Mouse (Mus musculus): ENCODE results near the gene Ggact. TPM values are rescaled to one million over a fixed set of nuclear protein-coding genes. Genes with fewer than 3 reads are reported as not detected.

Ggact gene
- 17.7 and 18.6 TPM in 2 replicates for polyA plus RNA-seq (2015; fragmentation: Nextera tagmentation; extraction: Ambion mirVana)

DNA sequence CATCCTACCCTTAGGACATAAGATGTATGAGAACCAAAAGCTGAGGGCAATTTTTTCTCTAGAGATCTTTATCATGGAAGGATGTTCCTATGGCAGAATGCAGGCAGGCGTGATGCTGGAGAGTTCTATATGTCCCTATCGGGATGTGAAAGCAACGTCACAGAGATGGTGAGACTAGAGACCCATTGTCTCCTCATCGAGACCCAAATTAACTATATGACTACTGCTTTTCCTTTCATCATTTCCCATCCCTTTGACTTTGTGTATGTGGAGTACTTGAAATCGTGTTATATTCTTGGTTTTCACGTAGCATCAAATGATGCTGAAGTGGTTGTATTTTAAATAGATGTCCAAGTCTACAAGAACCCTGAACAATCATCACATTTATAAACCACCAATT lies at the start of gene Ggact:
Ggact (minus strand) TSS at position 101 of the 400 bp plus-strand sequence.
- Histone ChIP-seq H3K36me3 (ENCODE audit: control insufficient read depth, insufficient read depth) (no peaks in the 10 kb centered on the region), H3K9ac (ENCODE audit: low read depth, low read length) (peak within 1 kb of the TSS; percentile 71), H3K27ac (ENCODE audit: low read length) (peak within 1 kb of the TSS; percentile 79; the same call in 1 of the 2 replicates), H3K9me3 (replicated peaks; ENCODE audit: control insufficient read depth, low read length) (no peaks in the 10 kb centered on the region), H3K27me3 (ENCODE audit: control insufficient read depth, insufficient read depth, low read depth, low read length) (no peaks in the 10 kb centered on the region), H3K4me1 (ENCODE audit: control insufficient read depth, low read depth, low read length) (no peaks in the 10 kb centered on the region; the same call in 1 of the 2 replicates), H3K4me2 (ENCODE audit: low read depth, low read length) (peak within 1 kb of the TSS; percentile 68), H3K4me3 (ENCODE audit: low read depth, low read length) (peak within 1 kb of the TSS; percentile 75)
- ATAC-seq (ENCODE audit: low read depth): no peak
- WGBS (ENCODE audit: insufficient replicate concordance): 74% methylated on average over 6 of the region's 6 CpGs

DNA sequence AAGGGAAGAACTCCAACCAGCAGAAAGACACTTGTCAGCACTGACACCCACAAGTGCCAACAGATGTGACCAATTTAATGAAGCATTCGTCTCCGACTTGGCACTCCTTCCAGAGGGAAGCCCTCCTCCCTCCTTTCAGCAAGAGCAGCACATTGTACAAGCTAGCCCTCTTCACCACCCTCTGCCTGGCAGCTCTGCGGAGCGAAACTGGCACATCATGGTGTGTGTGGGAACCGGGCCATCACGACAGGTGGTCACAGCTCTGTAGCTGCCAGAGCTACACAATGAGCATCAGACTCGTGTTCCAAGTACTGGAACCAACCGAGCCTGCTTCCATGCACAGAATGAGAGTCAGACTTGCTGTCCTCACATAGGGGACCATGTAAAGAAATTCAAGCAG lies 44.4 kb upstream of the Ggact start:
- H3K27ac ChIP-seq (ENCODE audit: low read length): no peak overlapping the region
- WGBS (ENCODE audit: insufficient replicate concordance): 81% methylated on average over 8 of the region's 8 CpGs
- no peak for ATAC-seq (ENCODE audit: low read depth)
- no peak overlapping the region for H3K9ac ChIP-seq (ENCODE audit: low read depth, low read length)
- H3K4me1 ChIP-seq (ENCODE audit: control insufficient read depth, low read depth, low read length): no peaks in the 10 kb centered on the region
- H3K4me2 ChIP-seq (ENCODE audit: low read depth, low read length): no peak overlapping the region
- H3K36me3 ChIP-seq (ENCODE audit: control insufficient read depth, insufficient read depth): no peaks in the 10 kb centered on the region
- no peaks in the 10 kb centered on the region for H3K27me3 ChIP-seq (ENCODE audit: control insufficient read depth, insufficient read depth, low read depth, low read length)
- no peaks in the 10 kb centered on the region for H3K9me3 ChIP-seq (replicated peaks; ENCODE audit: control insufficient read depth, low read length)
- no peak overlapping the region for H3K4me3 ChIP-seq (ENCODE audit: low read depth, low read length)

DNA sequence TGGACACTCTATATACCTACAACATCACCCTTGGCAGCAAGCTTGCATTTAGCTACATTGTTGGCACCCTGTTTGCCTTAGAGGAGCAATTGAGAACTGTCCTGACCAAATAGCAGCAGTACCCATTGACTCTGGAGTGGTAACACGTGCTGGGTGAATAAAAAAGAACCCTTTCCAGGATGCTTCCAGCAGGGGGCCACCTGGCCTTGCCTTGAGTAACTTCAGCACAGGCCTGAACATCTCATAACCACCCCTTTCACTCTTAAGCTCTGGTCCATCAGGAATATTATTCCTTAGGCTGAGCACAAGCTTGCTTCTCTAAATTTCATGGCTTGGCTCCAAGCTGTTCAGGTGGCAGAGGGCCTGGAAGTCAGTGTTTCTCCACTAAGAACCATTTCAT lies 39.8 kb upstream of the Ggact start:
- no peaks in the 10 kb centered on the region for H3K4me1 ChIP-seq (ENCODE audit: control insufficient read depth, low read depth, low read length)
- no peaks in the 10 kb centered on the region for H3K27me3 ChIP-seq (ENCODE audit: control insufficient read depth, insufficient read depth, low read depth, low read length)
- H3K9me3 ChIP-seq (replicated peaks; ENCODE audit: control insufficient read depth, low read length): no peaks in the 10 kb centered on the region
- 10% methylated on average over 1 of the region's 1 CpGs for WGBS (ENCODE audit: insufficient replicate concordance)
- ATAC-seq (ENCODE audit: low read depth): no peak
- H3K4me2 ChIP-seq (ENCODE audit: low read depth, low read length): no peak overlapping the region
- H3K36me3 ChIP-seq (ENCODE audit: control insufficient read depth, insufficient read depth): no peaks in the 10 kb centered on the region
- no peak overlapping the region for H3K9ac ChIP-seq (ENCODE audit: low read depth, low read length)
- no peak overlapping the region for H3K4me3 ChIP-seq (ENCODE audit: low read depth, low read length)
- H3K27ac ChIP-seq (ENCODE audit: low read length): no peak overlapping the region

DNA sequence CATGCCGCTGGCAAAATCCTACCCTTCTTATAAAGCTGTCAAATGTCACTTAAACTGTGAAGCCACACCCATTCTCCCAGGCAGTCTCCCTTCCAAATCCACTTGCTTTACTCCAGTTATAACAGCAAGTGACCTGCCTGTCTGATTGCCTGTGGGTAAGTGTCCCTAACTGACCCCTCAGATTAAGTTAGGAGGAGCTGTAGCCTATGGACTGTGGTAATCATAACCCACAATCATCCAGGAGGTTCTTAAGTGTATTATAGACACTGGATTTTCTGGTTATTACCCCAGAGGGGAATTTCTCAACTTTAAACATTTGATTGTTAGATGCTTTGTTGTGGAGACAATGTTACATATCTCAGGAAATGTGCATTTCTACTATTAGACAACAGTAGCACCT lies 39.0 kb upstream of the Ggact start:
- Histone ChIP-seq H3K4me2 (ENCODE audit: low read depth, low read length) (no peak overlapping the region), H3K36me3 (ENCODE audit: control insufficient read depth, insufficient read depth) (no peaks in the 10 kb centered on the region), H3K4me1 (ENCODE audit: control insufficient read depth, low read depth, low read length) (no peaks in the 10 kb centered on the region), H3K4me3 (ENCODE audit: low read depth, low read length) (no peak overlapping the region), H3K27ac (ENCODE audit: low read length) (no peak overlapping the region), H3K9me3 (replicated peaks; ENCODE audit: control insufficient read depth, low read length) (no peaks in the 10 kb centered on the region), H3K27me3 (ENCODE audit: control insufficient read depth, insufficient read depth, low read depth, low read length) (no peaks in the 10 kb centered on the region), H3K9ac (ENCODE audit: low read depth, low read length) (no peak overlapping the region)
- no peak for ATAC-seq (ENCODE audit: low read depth)
- 74% methylated on average over 1 of the region's 1 CpGs for WGBS (ENCODE audit: insufficient replicate concordance)

DNA sequence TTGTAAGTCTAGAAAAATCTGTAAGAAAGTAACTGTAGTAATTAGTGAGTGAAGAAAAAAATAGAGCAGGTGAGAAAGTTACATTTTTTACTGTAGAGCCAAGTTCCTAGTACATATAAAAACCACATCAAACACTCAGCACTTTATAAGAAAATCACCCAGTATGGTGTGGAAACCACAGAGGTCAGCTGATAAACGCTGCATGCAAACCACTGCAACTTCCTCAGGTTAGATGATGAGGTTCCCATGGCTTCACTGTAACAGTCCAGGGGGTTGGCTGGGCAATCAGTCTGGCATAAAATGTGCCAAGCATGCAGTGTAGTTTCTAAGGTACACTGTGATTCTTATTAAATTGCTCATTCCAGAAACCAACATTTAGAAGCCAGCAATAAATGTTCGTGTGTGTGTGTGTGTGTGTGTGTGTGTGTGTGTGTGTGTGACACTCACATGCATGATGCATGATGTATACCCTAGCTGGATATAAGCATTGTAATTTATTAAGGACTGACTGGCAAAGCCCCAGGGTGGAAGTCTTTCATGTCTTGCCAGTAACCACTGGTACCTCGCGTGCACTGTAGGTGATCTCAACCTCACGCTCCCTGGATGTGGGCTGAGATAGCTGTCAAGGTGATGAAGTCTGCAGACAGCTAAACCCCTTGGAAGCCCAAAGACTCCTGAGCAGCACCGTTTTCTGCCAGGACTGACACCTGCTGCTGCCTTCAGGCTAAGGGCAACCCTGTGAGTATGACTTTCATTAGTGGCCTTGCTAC lies 38.3 kb upstream of the Ggact start:
- Histone ChIP-seq H3K36me3 (ENCODE audit: control insufficient read depth, insufficient read depth) (no peaks in the 10 kb centered on the region), H3K4me3 (ENCODE audit: low read depth, low read length) (no peak overlapping the region), H3K9ac (ENCODE audit: low read depth, low read length) (no peak overlapping the region), H3K4me1 (ENCODE audit: control insufficient read depth, low read depth, low read length) (no peaks in the 10 kb centered on the region), H3K27me3 (ENCODE audit: control insufficient read depth, insufficient read depth, low read depth, low read length) (no peaks in the 10 kb centered on the region), H3K27ac (ENCODE audit: low read length) (no peak overlapping the region), H3K4me2 (ENCODE audit: low read depth, low read length) (no peak overlapping the region), H3K9me3 (replicated peaks; ENCODE audit: control insufficient read depth, low read length) (no peaks in the 10 kb centered on the region)
- ATAC-seq (ENCODE audit: low read depth): no peak
- WGBS (ENCODE audit: insufficient replicate concordance): 59% methylated on average over 6 of the region's 6 CpGs

- Histone ChIP-seq H3K4me1 (ENCODE audit: control insufficient read depth, low read depth, low read length) (no peaks in the 10 kb centered on the region), H3K4me3 (ENCODE audit: low read depth, low read length) (no peak overlapping the region), H3K36me3 (ENCODE audit: control insufficient read depth, insufficient read depth) (no peaks in the 10 kb centered on the region), H3K27ac (ENCODE audit: low read length) (no peak overlapping the region), H3K4me2 (ENCODE audit: low read depth, low read length) (no peak overlapping the region), H3K27me3 (ENCODE audit: control insufficient read depth, insufficient read depth, low read depth, low read length) (no peaks in the 10 kb centered on the region), H3K9ac (ENCODE audit: low read depth, low read length) (no peak overlapping the region), H3K9me3 (replicated peaks; ENCODE audit: control insufficient read depth, low read length) (no peaks in the 10 kb centered on the region)
- no peak for ATAC-seq (ENCODE audit: low read depth)
- WGBS (ENCODE audit: insufficient replicate concordance): 53% methylated on average over 1 of the region's 1 CpGs
These were observed 37.4 kb upstream of the Ggact start for GRCm38 (mm10) chr14:122950915-122951314.

- Histone ChIP-seq H3K9ac (ENCODE audit: low read depth, low read length) (no peak overlapping the region), H3K27ac (ENCODE audit: low read length) (no peak overlapping the region), H3K36me3 (ENCODE audit: control insufficient read depth, insufficient read depth) (no peaks in the 10 kb centered on the region), H3K4me1 (ENCODE audit: control insufficient read depth, low read depth, low read length) (no peaks in the 10 kb centered on the region), H3K4me3 (ENCODE audit: low read depth, low read length) (no peak overlapping the region), H3K27me3 (ENCODE audit: control insufficient read depth, insufficient read depth, low read depth, low read length) (no peaks in the 10 kb centered on the region), H3K4me2 (ENCODE audit: low read depth, low read length) (no peak overlapping the region), H3K9me3 (replicated peaks; ENCODE audit: control insufficient read depth, low read length) (no peaks in the 10 kb centered on the region)
- ATAC-seq (ENCODE audit: low read depth): no peak
- 82% methylated on average over 3 of the region's 3 CpGs for WGBS (ENCODE audit: insufficient replicate concordance)
These were observed 29.9 kb upstream of the Ggact start for GRCm38 (mm10) chr14:122943475-122943853.

DNA sequence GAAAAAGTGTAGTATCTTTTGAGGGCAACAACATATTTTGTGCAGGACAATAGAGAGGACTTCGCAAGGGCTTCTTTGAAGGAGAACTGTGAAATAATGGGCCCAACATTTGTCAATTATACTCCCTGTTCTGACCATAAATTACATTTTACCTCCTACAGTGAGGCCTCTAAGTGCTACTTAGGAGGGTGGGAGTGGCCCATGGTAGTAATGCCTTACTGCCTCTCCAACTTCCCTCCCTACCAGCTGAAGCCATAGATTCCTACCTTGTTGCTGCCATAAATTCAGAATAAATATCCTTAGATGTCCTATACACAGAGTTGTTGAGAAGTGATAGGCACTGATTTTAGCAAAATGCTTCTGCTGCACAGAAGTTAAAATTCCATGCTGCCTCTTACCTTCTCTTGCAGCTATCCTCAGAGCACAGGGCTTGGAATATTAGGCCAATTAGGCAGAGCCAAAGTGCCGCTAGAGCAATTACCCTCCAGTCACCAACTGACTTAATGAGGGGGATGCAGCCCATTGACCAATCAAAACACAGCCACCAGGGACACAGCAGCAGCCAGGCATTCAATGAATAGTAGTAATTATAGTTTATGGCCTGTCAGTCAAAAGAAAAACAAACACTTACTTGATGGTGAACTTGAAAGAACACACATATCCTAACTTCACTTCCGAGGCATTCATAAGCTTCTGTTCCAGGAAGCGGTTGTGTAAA lies 29.4 kb upstream of the Ggact start:
- no peaks in the 10 kb centered on the region for H3K9me3 ChIP-seq (replicated peaks; ENCODE audit: control insufficient read depth, low read length)
- no peak overlapping the region for H3K9ac ChIP-seq (ENCODE audit: low read depth, low read length)
- ATAC-seq (ENCODE audit: low read depth): no peak
- H3K4me2 ChIP-seq (ENCODE audit: low read depth, low read length): no peak overlapping the region
- H3K4me3 ChIP-seq (ENCODE audit: low read depth, low read length): no peak overlapping the region
- no peaks in the 10 kb centered on the region for H3K27me3 ChIP-seq (ENCODE audit: control insufficient read depth, insufficient read depth, low read depth, low read length)
- no peaks in the 10 kb centered on the region for H3K4me1 ChIP-seq (ENCODE audit: control insufficient read depth, low read depth, low read length)
- no peak overlapping the region for H3K27ac ChIP-seq (ENCODE audit: low read length)
- H3K36me3 ChIP-seq (ENCODE audit: control insufficient read depth, insufficient read depth): no peaks in the 10 kb centered on the region
- 70% methylated on average over 4 of the region's 4 CpGs for WGBS (ENCODE audit: insufficient replicate concordance)

DNA sequence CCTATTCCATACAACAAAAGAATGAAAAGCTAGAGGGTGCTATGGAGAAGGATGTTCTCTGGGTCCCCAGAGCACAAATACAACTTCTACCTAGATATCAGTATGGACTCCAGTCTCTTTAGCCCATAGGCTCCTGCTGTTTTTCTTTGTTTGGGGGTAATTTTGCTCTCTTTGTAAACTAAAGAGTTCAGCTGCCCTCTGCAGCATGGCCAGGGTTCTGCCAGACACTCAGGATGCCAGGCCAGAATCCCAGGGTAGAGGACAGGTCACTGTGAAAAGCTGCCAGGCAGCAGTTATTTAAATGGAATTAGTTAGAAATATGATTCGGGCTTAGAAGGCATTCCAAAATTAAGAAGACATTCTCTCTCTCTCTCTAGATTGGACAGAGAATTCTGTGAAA lies 22.9 kb upstream of the Ggact start:
- H3K27ac ChIP-seq (ENCODE audit: low read length): no peak overlapping the region
- WGBS (ENCODE audit: insufficient replicate concordance): 72% methylated on average over 1 of the region's 1 CpGs
- no peak overlapping the region for H3K9ac ChIP-seq (ENCODE audit: low read depth, low read length)
- H3K4me1 ChIP-seq (ENCODE audit: control insufficient read depth, low read depth, low read length): no peaks in the 10 kb centered on the region
- H3K36me3 ChIP-seq (ENCODE audit: control insufficient read depth, insufficient read depth): no peaks in the 10 kb centered on the region
- H3K9me3 ChIP-seq (replicated peaks; ENCODE audit: control insufficient read depth, low read length): no peaks in the 10 kb centered on the region
- H3K4me2 ChIP-seq (ENCODE audit: low read depth, low read length): no peak overlapping the region
- H3K4me3 ChIP-seq (ENCODE audit: low read depth, low read length): no peak overlapping the region
- ATAC-seq (ENCODE audit: low read depth): no peak
- no peaks in the 10 kb centered on the region for H3K27me3 ChIP-seq (ENCODE audit: control insufficient read depth, insufficient read depth, low read depth, low read length)

All from liver, embryonic 16.5 days (tissue).